Mouse (Mus musculus) c-Kit-positive CD71-negative TER-119-negative erythroid progenitor cells, embryonic 14.5 days (primary cell): ENCODE data around the gene Slc27a2.
"Not testable (repeated sequence)": the region's sequence is repeated elsewhere in the genome, so short reads cannot be mapped to it uniquely, and the experiment has no call there.

Source experiments
- DNase-seq: peaks from one replicate; pipeline ENCODE4 v3.0.0-alpha.2; 2013; ENCODE audit warnings: low read depth

Gene Slc27a2

GRCm38 (mm10) chr2:126606061-126606687 lies 54.0 kb downstream of the Slc27a2 start:
- DNase-seq = no peak

GRCm38 (mm10) chr2:126606688-126607062 lies 54.5 kb downstream of the Slc27a2 start:
- no peak for DNase-seq

GRCm38 (mm10) chr2:126607553-126608203 lies 55.5 kb downstream of the Slc27a2 start:
- no peak for DNase-seq

- DNase-seq = not testable (repeated sequence)
Measured at GRCm38 (mm10) chr2:126609600-126609999, 57.4 kb downstream of the Slc27a2 start.

GRCm38 (mm10) chr2:126615355-126615754 lies 63.1 kb downstream of the Slc27a2 start:
- no peak for DNase-seq

GRCm38 (mm10) chr2:126618470-126619179 lies 66.4 kb downstream of the Slc27a2 start:
- no peak for DNase-seq

GRCm38 (mm10) chr2:126619249-126619704 lies 67.1 kb downstream of the Slc27a2 start, which contains the start of gene Hdc:
TSS of gene Hdc (minus strand) at chr2:126619299.
- DNase-seq = no peak

- no peak for DNase-seq
Measured at GRCm38 (mm10) chr2:126622455-126622854, 70.2 kb downstream of the Slc27a2 start.

GRCm38 (mm10) chr2:126623138-126623537 lies 70.9 kb downstream of the Slc27a2 start:
- DNase-seq = no peak

- no peak for DNase-seq
Measured at GRCm38 (mm10) chr2:126628455-126628995, 76.3 kb downstream of the Slc27a2 start.

GRCm38 (mm10) chr2:126633165-126633564 lies 81.0 kb downstream of the Slc27a2 start:
- DNase-seq = no peak

GRCm38 (mm10) chr2:126635939-126636823 lies 84.0 kb downstream of the Slc27a2 start:
- peak; percentile 40 for DNase-seq
